Mouse (Mus musculus) T-helper 17 cell (primary cell): ENCODE results near the gene Ikzf5.

ENCODE experiments used
- in situ Hi-C, 2 experiments: fragments of 300-600 bp; cut with MboI, MseI; formaldehyde crosslinking; loops; 1 replicate in 1 of 2; 2 replicates in 1 of 2; pipeline ENCODE4 v1.15.1; 2025; ENCODE audit warnings: high pct_unique_total_duplicates in 2 of 2

Gene Ikzf5

GRCm38 (mm10) chr7:131362269-131362614 is 48.1 kb downstream of the Ikzf5 start:
- in situ Hi-C loops = loop anchor here (5.0 to 25.0 kb wide), 3 partner anchors 45 to 825 kb away; no protein-coding TSS in a partner anchor

GRCm38 (mm10) chr7:131356105-131356504 is 54.2 kb downstream of the Ikzf5 start:
- in situ Hi-C loops = loop anchor here (25.0 kb wide), 1 partner anchor 819 kb away; no protein-coding TSS in a partner anchor

- in situ Hi-C loops = no loop called here
Measured at GRCm38 (mm10) chr7:131345856-131346541, 64.3 kb downstream of the Ikzf5 start.
